Mouse (Mus musculus): ENCODE measurements around the gene Col6a1.

- no peak for TF ChIP-seq CTCF (IDR thresholded peaks at IDR 0.05; ENCODE audit: low read depth)
- no peak for TF ChIP-seq EP300 (optimal IDR thresholded peaks at IDR 0.05)
These were observed 30.6 kb downstream of the Col6a1 start for GRCm38 (mm10) chr10:76695283-76695885.
